Mouse (Mus musculus): ENCODE results near the gene Clec2d. TPM values are rescaled to one million over a fixed set of nuclear protein-coding genes. Genes with fewer than 3 reads are reported as not detected.
"Not testable (repeated sequence)": the region's sequence is repeated elsewhere in the genome, so short reads cannot be mapped to it uniquely, and the experiment has no call there.

Gene Clec2d
- polyA plus RNA-seq, 1 experiment from 2014 or later: 2.0 TPM

DNA sequence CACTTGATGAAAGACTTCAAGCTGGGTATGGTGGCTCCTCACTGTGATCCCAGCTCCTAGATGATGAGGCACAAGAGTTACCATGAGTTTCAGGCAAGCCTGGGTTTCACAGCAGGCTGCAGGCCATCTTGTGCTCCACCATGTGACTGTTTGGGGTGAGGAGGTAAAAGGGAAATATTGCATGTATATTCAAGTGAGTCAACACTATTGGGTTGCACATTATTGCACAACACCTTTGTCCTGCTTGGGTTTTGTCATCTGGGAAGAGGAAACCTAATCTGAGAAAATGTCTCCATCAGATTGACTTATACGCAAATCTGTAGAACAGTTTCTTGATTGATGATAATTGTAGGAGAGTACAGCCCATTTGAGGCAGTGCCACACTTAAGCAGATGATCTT, 8.7 kb upstream of the Clec2d start:
- H3K27ac ChIP-seq (ENCODE audit: low read length): no peak overlapping the region
- H3K36me3 ChIP-seq (ENCODE audit: control insufficient read depth, insufficient read depth, low read length): no peaks in the 10 kb centered on the region
- WGBS: 94% methylated on average over 1 of the region's 1 CpGs
- no peak overlapping the region for H3K4me2 ChIP-seq (ENCODE audit: low read depth, low read length)
- H3K9ac ChIP-seq (ENCODE audit: low read length): no peak overlapping the region
- H3K27me3 ChIP-seq (ENCODE audit: control insufficient read depth, insufficient read depth, low read depth, low read length): no peaks in the 10 kb centered on the region
- no peak for ATAC-seq (ENCODE audit: low read depth)
- no peak overlapping the region for H3K4me3 ChIP-seq (ENCODE audit: low read length)
- no peaks in the 10 kb centered on the region for H3K4me1 ChIP-seq (replicated peaks; ENCODE audit: control insufficient read depth, insufficient read depth, low read length)
- no peaks in the 10 kb centered on the region for H3K9me3 ChIP-seq (ENCODE audit: control insufficient read depth, low read length)

DNA sequence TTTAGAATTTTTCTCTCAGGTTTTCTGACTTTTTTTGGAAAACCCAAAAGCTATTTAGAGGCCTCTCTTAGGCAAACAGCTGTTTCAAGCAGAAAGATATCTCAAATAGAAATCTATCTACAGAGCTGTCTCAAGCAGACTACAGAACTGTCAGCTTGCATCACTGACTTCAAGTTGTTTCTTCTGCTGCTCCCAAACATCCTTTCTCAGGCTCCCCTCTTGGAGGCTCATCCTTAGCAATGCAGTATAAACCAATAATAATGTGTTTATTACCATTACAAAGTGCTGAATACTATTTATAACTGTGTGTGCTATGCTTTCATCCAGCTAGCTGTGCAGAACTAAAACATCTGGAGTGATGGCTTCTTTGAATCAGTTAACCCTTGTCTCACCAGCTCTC, 5.6 kb upstream of the Clec2d start:
- Histone ChIP-seq H3K4me1 (replicated peaks; ENCODE audit: control insufficient read depth, insufficient read depth, low read length) (no peaks in the 10 kb centered on the region), H3K9ac (ENCODE audit: low read length) (no peak overlapping the region), H3K27ac (ENCODE audit: low read length) (no peak overlapping the region), H3K4me3 (ENCODE audit: low read length) (no peak overlapping the region), H3K36me3 (ENCODE audit: control insufficient read depth, insufficient read depth, low read length) (no peaks in the 10 kb centered on the region), H3K4me2 (ENCODE audit: low read depth, low read length) (no peak overlapping the region), H3K27me3 (ENCODE audit: control insufficient read depth, insufficient read depth, low read depth, low read length) (no peaks in the 10 kb centered on the region), H3K9me3 (ENCODE audit: control insufficient read depth, low read length) (no peaks in the 10 kb centered on the region)
- ATAC-seq (ENCODE audit: low read depth): peak; percentile 62

DNA sequence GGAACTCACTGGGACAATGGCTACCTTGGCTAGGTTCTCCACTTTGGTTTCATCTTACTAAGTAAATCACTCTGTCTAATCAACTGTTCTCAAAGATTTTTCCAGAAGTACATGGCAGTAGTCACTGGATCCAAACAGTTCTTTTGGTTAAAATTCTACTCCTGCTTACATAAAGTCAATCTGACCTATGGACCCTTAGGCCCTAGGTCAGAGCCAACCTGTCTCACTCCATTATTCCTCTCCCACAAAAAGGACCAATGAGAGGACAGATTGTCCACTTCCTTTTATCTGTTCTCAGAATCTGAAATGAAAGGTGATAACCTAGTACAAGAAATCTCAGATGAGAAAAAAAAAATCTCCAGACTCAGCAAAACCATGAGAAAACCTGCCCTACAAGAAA, 4.8 kb upstream of the Clec2d start:
- H3K27ac ChIP-seq (ENCODE audit: low read length): no peak overlapping the region
- H3K36me3 ChIP-seq (ENCODE audit: control insufficient read depth, insufficient read depth, low read length): no peaks in the 10 kb centered on the region
- no peak for ATAC-seq (ENCODE audit: low read depth)
- no peak overlapping the region for H3K9ac ChIP-seq (ENCODE audit: low read length)
- no peak overlapping the region for H3K4me3 ChIP-seq (ENCODE audit: low read length)
- no peaks in the 10 kb centered on the region for H3K27me3 ChIP-seq (ENCODE audit: control insufficient read depth, insufficient read depth, low read depth, low read length)
- no peaks in the 10 kb centered on the region for H3K9me3 ChIP-seq (ENCODE audit: control insufficient read depth, low read length)
- H3K4me1 ChIP-seq (replicated peaks; ENCODE audit: control insufficient read depth, insufficient read depth, low read length): no peaks in the 10 kb centered on the region
- H3K4me2 ChIP-seq (ENCODE audit: low read depth, low read length): no peak overlapping the region

DNA sequence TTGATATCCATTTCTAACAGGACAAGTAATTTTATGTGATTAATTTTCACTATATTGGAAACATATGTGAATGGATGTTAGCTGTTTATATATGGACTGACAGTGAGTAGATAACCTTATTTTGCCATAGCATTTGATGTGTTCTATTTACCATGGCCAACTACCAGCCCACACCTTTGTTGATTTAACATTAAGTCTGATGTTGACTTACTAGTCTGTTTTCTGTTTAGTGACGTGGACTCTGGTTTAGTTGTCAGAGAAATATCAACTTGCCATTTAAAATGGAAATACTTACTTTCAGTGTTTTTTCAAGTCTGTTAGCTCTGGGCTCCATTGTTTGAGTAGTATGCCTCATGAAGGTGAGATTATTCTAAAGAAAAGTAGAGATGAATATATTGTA, 3.8 kb upstream of the Clec2d start:
- Histone ChIP-seq H3K9me3 (ENCODE audit: control insufficient read depth, low read length) (no peaks in the 10 kb centered on the region), H3K27me3 (ENCODE audit: control insufficient read depth, insufficient read depth, low read depth, low read length) (no peaks in the 10 kb centered on the region), H3K36me3 (ENCODE audit: control insufficient read depth, insufficient read depth, low read length) (no peaks in the 10 kb centered on the region), H3K4me1 (replicated peaks; ENCODE audit: control insufficient read depth, insufficient read depth, low read length) (no peaks in the 10 kb centered on the region), H3K4me3 (ENCODE audit: low read length) (no peak overlapping the region), H3K4me2 (ENCODE audit: low read depth, low read length) (no peak overlapping the region), H3K9ac (ENCODE audit: low read length) (no peak overlapping the region), H3K27ac (ENCODE audit: low read length) (no peak overlapping the region)
- no peak for ATAC-seq (ENCODE audit: low read depth)
- WGBS: 72% methylated on average over 1 of the region's 1 CpGs

DNA sequence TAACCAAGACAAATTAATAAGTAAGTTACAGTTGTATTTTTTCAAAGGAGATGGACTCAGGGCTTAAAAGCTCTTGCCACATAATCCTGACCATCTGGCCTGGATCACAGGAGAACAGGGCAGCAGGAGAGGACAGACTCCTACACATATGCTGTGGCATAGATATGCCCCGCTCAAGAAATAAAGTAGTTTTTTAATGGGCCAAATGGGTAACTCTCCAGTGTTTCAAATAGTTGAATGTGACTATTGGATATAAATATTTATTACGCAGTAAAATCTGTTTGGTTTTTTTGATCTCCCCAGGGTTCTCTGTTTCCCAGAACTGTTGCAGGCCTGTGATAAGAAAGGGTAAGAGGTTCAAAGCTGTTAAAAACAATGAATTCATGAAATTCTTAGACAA, 1.1 kb upstream of the Clec2d start:
- no peak overlapping the region for H3K4me3 ChIP-seq (ENCODE audit: low read length)
- H3K4me1 ChIP-seq (replicated peaks; ENCODE audit: control insufficient read depth, insufficient read depth, low read length): peaks cover 10% of the 10 kb centered on the region
- H3K9ac ChIP-seq (ENCODE audit: low read length): no peak overlapping the region
- no peaks in the 10 kb centered on the region for H3K27me3 ChIP-seq (ENCODE audit: control insufficient read depth, insufficient read depth, low read depth, low read length)
- H3K9me3 ChIP-seq (ENCODE audit: control insufficient read depth, low read length): no peaks in the 10 kb centered on the region
- peak overlapping the region; percentile 10; the same call in 1 of the 2 replicates for H3K27ac ChIP-seq (ENCODE audit: low read length)
- no peak for ATAC-seq (ENCODE audit: low read depth)
- no peaks in the 10 kb centered on the region; the same call in 1 of the 2 replicates for H3K36me3 ChIP-seq (ENCODE audit: control insufficient read depth, insufficient read depth, low read length)
- no peak overlapping the region for H3K4me2 ChIP-seq (ENCODE audit: low read depth, low read length)
- WGBS: 76% methylated on average over 2 of the region's 2 CpGs

DNA sequence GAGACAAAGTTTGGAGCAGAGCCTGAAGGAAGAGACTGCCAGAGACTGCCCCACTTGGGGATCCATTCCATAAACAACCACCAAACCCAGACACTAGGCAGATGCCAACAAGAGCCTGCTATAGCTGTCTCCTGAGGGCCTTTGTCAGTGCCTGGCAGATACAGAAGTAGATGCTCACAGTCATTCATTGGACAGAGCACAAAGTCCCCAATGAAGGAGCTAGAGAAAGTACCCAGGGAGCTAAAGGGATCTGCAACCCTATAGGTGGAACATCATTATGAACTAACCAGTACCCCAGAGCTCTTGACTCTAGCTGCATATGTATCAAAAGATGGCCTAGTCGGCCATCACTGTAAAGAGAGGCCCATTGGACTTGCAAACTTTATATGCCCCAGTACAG, 584 bp upstream of the Clec2d start:
- not testable (repeated sequence) for H3K27me3 ChIP-seq (ENCODE audit: control insufficient read depth, insufficient read depth, low read depth, low read length); H3K4me2 ChIP-seq (ENCODE audit: low read depth, low read length); H3K9me3 ChIP-seq (ENCODE audit: control insufficient read depth, low read length); H3K4me3 ChIP-seq (ENCODE audit: low read length); H3K4me1 ChIP-seq (replicated peaks; ENCODE audit: control insufficient read depth, insufficient read depth, low read length); H3K9ac ChIP-seq (ENCODE audit: low read length); H3K36me3 ChIP-seq (ENCODE audit: control insufficient read depth, insufficient read depth, low read length); ATAC-seq (ENCODE audit: low read depth)
- peak overlapping the region; percentile 10; the same call in 1 of the 2 replicates for H3K27ac ChIP-seq (ENCODE audit: low read length)
- 67% methylated on average over 1 of the region's 1 CpGs for WGBS

DNA sequence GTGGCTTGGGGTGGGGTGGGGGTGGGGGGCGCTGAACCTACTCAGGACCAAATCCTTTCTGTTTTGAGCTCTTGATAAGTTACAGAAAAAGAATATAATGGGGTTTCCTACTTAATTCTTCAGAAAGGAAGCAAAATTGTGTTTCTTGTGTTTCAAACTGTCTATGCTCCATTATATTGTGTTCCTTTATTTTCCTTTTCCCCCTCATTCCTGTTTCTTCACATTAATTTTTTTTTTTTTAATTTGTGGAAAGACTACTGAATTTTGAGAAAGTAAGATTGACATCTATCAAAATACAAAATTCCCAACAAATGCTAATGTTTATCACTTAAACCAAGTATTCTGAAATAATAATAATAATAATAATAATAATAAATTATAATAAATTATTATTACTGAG, 834 bp downstream of the Clec2d start:
- peaks cover 10% of the 10 kb centered on the region for H3K4me1 ChIP-seq (replicated peaks; ENCODE audit: control insufficient read depth, insufficient read depth, low read length)
- no peaks in the 10 kb centered on the region for H3K27me3 ChIP-seq (ENCODE audit: control insufficient read depth, insufficient read depth, low read depth, low read length)
- peak overlapping the region; percentile 53 for H3K4me2 ChIP-seq (ENCODE audit: low read depth, low read length)
- peak overlapping the region; percentile 99 for H3K27ac ChIP-seq (ENCODE audit: low read length)
- H3K36me3 ChIP-seq (ENCODE audit: control insufficient read depth, insufficient read depth, low read length): peaks cover 18% of the 10 kb centered on the region
- peak overlapping the region; percentile 59 for H3K4me3 ChIP-seq (ENCODE audit: low read length)
- no peaks in the 10 kb centered on the region for H3K9me3 ChIP-seq (ENCODE audit: control insufficient read depth, low read length)
- 8% methylated on average over 1 of the region's 1 CpGs for WGBS
- H3K9ac ChIP-seq (ENCODE audit: low read length): peak overlapping the region; percentile 85
- ATAC-seq (ENCODE audit: low read depth): no peak

DNA sequence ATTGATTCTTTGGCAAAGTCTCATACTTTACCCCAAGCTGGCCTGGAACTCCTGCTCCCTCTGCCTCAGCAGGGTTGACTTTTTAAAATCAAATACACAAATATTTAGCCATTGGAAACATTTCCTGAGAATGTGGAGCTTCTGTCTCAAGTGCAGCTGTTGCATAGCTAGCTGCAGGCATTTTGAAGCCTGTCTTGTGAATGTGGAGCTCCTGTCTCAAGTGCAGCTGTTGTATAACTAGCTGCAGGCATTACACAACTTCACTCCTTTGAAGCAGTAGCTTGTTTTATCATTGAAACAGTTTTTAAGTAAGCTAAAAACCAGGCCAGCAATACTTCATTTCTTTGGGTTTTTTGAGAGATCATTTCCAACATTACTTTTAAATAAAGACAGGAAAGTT, 1.3 kb downstream of the Clec2d start:
- peak; percentile 79 for ATAC-seq (ENCODE audit: low read depth)
- peaks cover 22% of the 10 kb centered on the region for H3K36me3 ChIP-seq (ENCODE audit: control insufficient read depth, insufficient read depth, low read length)
- peak overlapping the region; percentile 54 for H3K4me3 ChIP-seq (ENCODE audit: low read length)
- peak overlapping the region; percentile 68 for H3K9ac ChIP-seq (ENCODE audit: low read length)
- H3K9me3 ChIP-seq (ENCODE audit: control insufficient read depth, low read length): no peaks in the 10 kb centered on the region
- H3K27ac ChIP-seq (ENCODE audit: low read length): peak overlapping the region; percentile 93
- peak overlapping the region; percentile 53 for H3K4me2 ChIP-seq (ENCODE audit: low read depth, low read length)
- H3K27me3 ChIP-seq (ENCODE audit: control insufficient read depth, insufficient read depth, low read depth, low read length): no peaks in the 10 kb centered on the region
- peaks cover 10% of the 10 kb centered on the region for H3K4me1 ChIP-seq (replicated peaks; ENCODE audit: control insufficient read depth, insufficient read depth, low read length)

DNA sequence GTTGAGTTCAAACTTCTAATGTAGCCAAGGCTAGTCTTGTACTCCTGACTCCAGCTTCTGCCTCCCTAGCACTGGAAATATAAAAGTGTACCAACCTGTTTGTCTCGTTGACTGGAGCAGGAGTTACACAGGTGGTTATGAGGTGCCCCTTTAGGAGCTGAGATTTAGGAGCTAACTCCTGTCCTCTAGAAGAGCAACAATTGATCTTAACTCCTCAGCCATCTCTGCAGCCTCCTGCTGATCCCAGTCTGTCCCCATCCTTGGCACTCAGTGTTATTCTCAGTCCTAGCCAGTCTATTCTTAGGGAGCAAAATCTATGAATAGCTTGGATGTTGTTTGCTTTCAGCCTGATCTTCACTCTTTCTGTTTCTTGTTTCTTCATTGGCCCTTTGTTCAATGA, 2.1 kb downstream of the Clec2d start:
- 29% methylated on average over 1 of the region's 1 CpGs for WGBS
- Histone ChIP-seq H3K9me3 (ENCODE audit: control insufficient read depth, low read length) (no peaks in the 10 kb centered on the region), H3K4me1 (replicated peaks; ENCODE audit: control insufficient read depth, insufficient read depth, low read length) (peaks cover 10% of the 10 kb centered on the region), H3K4me2 (ENCODE audit: low read depth, low read length) (peak overlapping the region; percentile 70), H3K4me3 (ENCODE audit: low read length) (peak overlapping the region; percentile 43), H3K36me3 (ENCODE audit: control insufficient read depth, insufficient read depth, low read length) (peaks cover 24% of the 10 kb centered on the region), H3K27me3 (ENCODE audit: control insufficient read depth, insufficient read depth, low read depth, low read length) (no peaks in the 10 kb centered on the region), H3K9ac (ENCODE audit: low read length) (peak overlapping the region; percentile 68), H3K27ac (ENCODE audit: low read length) (peak overlapping the region; percentile 83)
- ATAC-seq (ENCODE audit: low read depth): no peak

DNA sequence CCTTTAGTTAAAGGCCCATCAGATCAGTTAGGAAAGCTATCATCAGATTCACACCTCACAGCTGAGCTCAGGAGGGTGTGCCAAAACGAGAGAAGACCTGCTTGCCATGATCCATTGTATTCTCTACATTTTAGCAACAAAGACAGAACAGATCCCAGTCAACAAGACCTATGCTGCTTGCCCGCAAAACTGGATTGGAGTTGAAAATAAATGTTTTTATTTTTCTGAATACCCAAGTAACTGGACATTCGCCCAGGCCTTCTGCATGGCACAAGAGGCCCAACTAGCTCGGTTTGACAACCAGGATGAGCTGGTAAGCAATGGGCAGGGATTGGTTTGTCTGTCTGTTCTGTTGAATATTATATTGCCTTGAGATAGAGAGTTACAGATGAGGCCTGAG, 3.6 kb downstream of the Clec2d start:
- not testable (repeated sequence) for H3K9ac ChIP-seq (ENCODE audit: low read length); H3K9me3 ChIP-seq (ENCODE audit: control insufficient read depth, low read length); H3K27me3 ChIP-seq (ENCODE audit: control insufficient read depth, insufficient read depth, low read depth, low read length); ATAC-seq (ENCODE audit: low read depth); H3K4me1 ChIP-seq (replicated peaks; ENCODE audit: control insufficient read depth, insufficient read depth, low read length)
- peaks cover 24% of the 10 kb centered on the region for H3K36me3 ChIP-seq (ENCODE audit: control insufficient read depth, insufficient read depth, low read length)
- H3K4me3 ChIP-seq (ENCODE audit: low read length): peak overlapping the region; percentile 15
- H3K4me2 ChIP-seq (ENCODE audit: low read depth, low read length): peak overlapping the region; percentile 48
- 78% methylated on average over 4 of the region's 4 CpGs for WGBS
- peak overlapping the region; percentile 46 for H3K27ac ChIP-seq (ENCODE audit: low read length)

All from lung, embryonic 16.5 days (tissue).